Comparison of ENCODE assay signal across 30 mouse cellular contexts in the genomic region with DNA sequence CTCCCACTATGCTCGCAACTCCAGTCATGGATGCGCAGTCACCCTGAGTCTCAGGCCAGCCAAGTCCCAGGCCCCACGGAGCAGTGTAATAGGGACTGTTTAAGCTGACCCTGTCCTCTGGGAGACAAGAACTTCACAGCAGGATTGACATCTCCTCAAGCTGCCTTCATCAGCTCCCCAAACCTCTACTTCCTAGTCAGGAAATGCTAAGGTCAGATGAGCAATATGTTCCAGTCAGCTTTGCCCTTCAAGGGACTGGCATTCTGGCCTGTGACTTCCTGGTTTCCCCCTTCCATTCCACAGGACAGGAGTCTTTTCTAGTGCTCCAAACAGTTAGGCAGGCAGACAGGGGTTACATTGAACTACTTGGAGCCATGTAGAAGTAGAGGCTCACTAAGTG. TPM values are rescaled to one million over a fixed set of nuclear protein-coding genes. Genes with fewer than 3 reads are reported as not detected.
DNase-seq lines count a peak whose midpoint lies in the region; ATAC-seq and TF ChIP-seq lines count a peak whose summit lies in the region.
"Had no signal": no experiment of that assay in that cellular context is flagged by ENCODE, and none has a peak within 500 bp of the region (broad histone marks: within the 10 kb centered on the region; RNA-seq: fewer than 3 reads in every experiment).

No protein-coding gene starts in this region.

- WGBS in heart, postnatal 0 days, result 43% methylated on average over 3 of the region's 3 CpGs

- no peak for TF ChIP-seq RAD21 in CH12.LX (IDR thresholded peaks at IDR 0.05; ENCODE audit: low read depth, low read length)

- H3K27me3 ChIP-seq in heart, postnatal 0 days (ENCODE audit: control insufficient read depth, insufficient read depth, low read length), result no peaks in the 10 kb centered on the region
- no peaks in the 10 kb centered on the region for H3K27me3 ChIP-seq in CH12.LX (replicated peaks)
- H3K27me3 ChIP-seq: embryonic facial prominence, embryonic 12.5 days; hindbrain, embryonic 15.5 days; kidney, embryonic 15.5 days; neural tube, embryonic 12.5 days had no signal

- no peak for TF ChIP-seq POLR2A in CH12.LX (IDR thresholded peaks at IDR 0.05; ENCODE audit: low read depth, low read length)

- no peaks in the 10 kb centered on the region for H3K36me3 ChIP-seq in heart, postnatal 0 days (replicated peaks; ENCODE audit: control insufficient read depth, insufficient read depth, low read length)
- no peaks in the 10 kb centered on the region for H3K36me3 ChIP-seq in CH12.LX (replicated peaks in 1 of 2; ENCODE audit: control insufficient read depth in 1 of 2, insufficient read depth in 1 of 2, low read length in 1 of 2)
- H3K36me3 ChIP-seq: embryonic facial prominence, embryonic 12.5 days; hindbrain, embryonic 10.5 days; hindbrain, embryonic 15.5 days; kidney, embryonic 15.5 days; neural tube, embryonic 12.5 days had no signal

- ATAC-seq in heart, postnatal 0 days (ENCODE audit: insufficient read depth, low read depth), result no peak
- ATAC-seq: CD4-positive, CD25-positive, alpha-beta regulatory T cell, adult 4 months; forebrain, embryonic 14.5 days; lung, postnatal 0 days; midbrain, embryonic 16.5 days had no signal

- peak; percentile 30 for DNase-seq in adrenal gland, postnatal 10 days
- DNase-seq in adrenal gland, adult 8-10 months, result no peak
- peak; percentile 36 for DNase-seq in heart, postnatal 0 days (ENCODE audit: low spot score)
- DNase-seq in heart, adult 11 months, result no peak
- DNase-seq in CH12.LX (ENCODE audit: extremely low read depth), result peak; percentile 31
- peak; percentile 23 for DNase-seq in induced T-regulatory cell, adult 2 months (ENCODE audit: low read depth)
- no peak for DNase-seq in thymus, adult 18-20 months
- DNase-seq: cerebellum, adult 11 months; cerebellum, adult 9-11 months; embryo, embryonic 11 days; gastrocnemius, postnatal 14 days; heart, postnatal 14 days; kidney, adult 18-20 months; kidney, postnatal 25 days; lung, adult 18-20 months; lung, postnatal 4 days; right cerebral cortex, adult 18-20 months; spleen, adult 18-20 months; thymus, postnatal 36 days had no signal

- TF ChIP-seq EP300 in heart, postnatal 0 days (IDR thresholded peaks at IDR 0.05; ENCODE audit: low read depth), result no peak
- TF ChIP-seq EP300 in CH12.LX (IDR thresholded peaks at IDR 0.05; ENCODE audit: low read length), result no peak

- no peak overlapping the region for H3K9ac ChIP-seq in heart, postnatal 0 days (replicated peaks; ENCODE audit: low read depth, low read length)
- H3K9ac ChIP-seq in CH12.LX (ENCODE audit: insufficient read depth, low read depth), result no peak overlapping the region
- H3K9ac ChIP-seq: embryonic facial prominence, embryonic 12.5 days; hindbrain, embryonic 15.5 days; kidney, embryonic 15.5 days; neural tube, embryonic 12.5 days had no signal

- H3K4me2 ChIP-seq in heart, postnatal 0 days (ENCODE audit: low read depth, low read length), result no peak overlapping the region
- no peak overlapping the region for H3K4me2 ChIP-seq in CH12.LX (ENCODE audit: insufficient read depth, low read depth, poor library complexity, severe bottlenecking)
- H3K4me2 ChIP-seq: embryonic facial prominence, embryonic 12.5 days; hindbrain, embryonic 15.5 days; kidney, embryonic 15.5 days; neural tube, embryonic 12.5 days had no signal

- TF ChIP-seq CTCF in heart, postnatal 0 days (IDR thresholded peaks at IDR 0.05; ENCODE audit: low read depth), result no peak
- TF ChIP-seq CTCF in CH12.LX (conservative IDR thresholded peaks at IDR 0.05 in 1 of 2, IDR thresholded peaks at IDR 0.05 in 1 of 2; ENCODE audit: low read depth in 2 of 2, low read length in 2 of 2), result no peak

- H3K4me1 ChIP-seq in heart, postnatal 0 days (ENCODE audit: control insufficient read depth, insufficient read depth), result peaks cover 19% of the 10 kb centered on the region
- H3K4me1 ChIP-seq in CH12.LX (ENCODE audit: control insufficient read depth in 1 of 2, insufficient read depth in 2 of 2), result peaks cover 0 to 24% of the 10 kb centered on the region in 2 experiments; a peak in 2 of 4 replicates
- H3K4me1 ChIP-seq: embryonic facial prominence, embryonic 12.5 days; hindbrain, embryonic 10.5 days; hindbrain, embryonic 15.5 days; kidney, embryonic 15.5 days; neural tube, embryonic 12.5 days had no signal

- H3K9me3 ChIP-seq in heart, postnatal 0 days (replicated peaks; ENCODE audit: control insufficient read depth, low read length), result no peaks in the 10 kb centered on the region
- no peaks in the 10 kb centered on the region for H3K9me3 ChIP-seq in CH12.LX (replicated peaks; ENCODE audit: low read length)
- H3K9me3 ChIP-seq: embryonic facial prominence, embryonic 12.5 days; hindbrain, embryonic 10.5 days; hindbrain, embryonic 15.5 days; kidney, embryonic 15.5 days; neural tube, embryonic 12.5 days had no signal

- no peak overlapping the region for H3K27ac ChIP-seq in heart, postnatal 0 days (ENCODE audit: low read depth)
- H3K27ac ChIP-seq in CH12.LX (ENCODE audit: insufficient read depth, low read depth), result no peak overlapping the region
- H3K27ac ChIP-seq: embryonic facial prominence, embryonic 12.5 days; hindbrain, embryonic 10.5 days; hindbrain, embryonic 15.5 days; kidney, embryonic 15.5 days; neural tube, embryonic 12.5 days had no signal

- in situ Hi-C loops in CH12.LX (cut with MboI; ENCODE audit: low pct_ligation_motif_present, low pct_unique_long_range_greater_than_20kb, low sequenced_read_pairs), result loop anchor here (5.0 kb wide), 1 partner anchor 38 kb away; no protein-coding TSS in a partner anchor

- no peaks in the 10 kb centered on the region for H3K79me2 ChIP-seq in CH12.LX (replicated peaks; ENCODE audit: control insufficient read depth, extremely low read depth, insufficient read depth, poor library complexity, severe bottlenecking)

- H3K4me3 ChIP-seq in heart, postnatal 0 days (ENCODE audit: low read depth, low read length), result no peak overlapping the region
- H3K4me3 ChIP-seq in CH12.LX (replicated peaks in 1 of 3; ENCODE audit: low read depth in 2 of 3, low read length in 2 of 3, poor library complexity in 1 of 3), result no peak overlapping the region
- H3K4me3 ChIP-seq: embryonic facial prominence, embryonic 12.5 days; hindbrain, embryonic 10.5 days; hindbrain, embryonic 15.5 days; kidney, embryonic 15.5 days; neural tube, embryonic 12.5 days had no signal

- dilution Hi-C loops in CH12.LX (cut with MboI; ENCODE audit: extremely low pct_ligation_motif_present, extremely low pct_unique_long_range_greater_than_20kb, low sequenced_read_pairs), result no loop called here

TF ChIP-seq in CH12.LX, 34 proteins besides CTCF, POLR2A, EP300 and RAD21:
- TF ChIP-seq NELFE (IDR thresholded peaks at IDR 0.05; ENCODE audit: low read depth, low read length) (no peak), ELF1 (IDR thresholded peaks at IDR 0.05; ENCODE audit: low read depth, low read length) (peak; percentile 41; the same call in 1 of the 2 replicates), MAFK (IDR thresholded peaks at IDR 0.05; ENCODE audit: insufficient replicate concordance, low read length) (0 out of 2 replicates have a peak, but pooled peaks have one; percentile 20), IRF4 (IDR thresholded peaks at IDR 0.05; ENCODE audit: low read depth, low read length) (no peak), JUND (conservative IDR thresholded peaks at IDR 0.05; ENCODE audit: low read depth, low read length) (peak; percentile 22; the same call in 1 of the 2 replicates), SIN3A (IDR thresholded peaks at IDR 0.05; ENCODE audit: low read length) (no peak), POLR2AphosphoS2 (IDR thresholded peaks at IDR 0.05; ENCODE audit: low read depth, low read length) (no peak), RCOR1 (conservative IDR thresholded peaks at IDR 0.05; ENCODE audit: low read depth, low read length) (no peak)

RNA-seq across cellular contexts. Expression of gene Itgae, which starts 19.6 kb away (rescaled TPM):
- under 1 TPM; 0.82 to 0.90 TPM for total RNA-seq in adrenal gland, postnatal 10 days (2021)
- total RNA-seq in adrenal gland, adult 8-10 months (2022), result under 1 TPM; 0.49 to 0.91 (median 0.60) TPM
- 0.58 TPM in 1 of 2 replicates, not detected in the other for total RNA-seq in heart, postnatal 0 days (2014; rRNA removed; ENCODE audit: low replicate concordance)
- polyA plus RNA-seq in heart, postnatal 0 days (2015; fragmentation: Nextera tagmentation; extraction: Ambion mirVana), result 0.04 and 0.12 TPM in 2 replicates
- total RNA-seq in CH12.LX (2012; rRNA removed) (0.21 TPM in 2 replicates), CH12.LX (2014; rRNA removed) (0.17 and 0.27 TPM in 2 replicates)
- polyA plus RNA-seq in CH12.LX (2012; ENCODE audit: insufficient read length, low read depth), result 0.26 and 0.37 TPM in 2 replicates

RNA-seq across cellular contexts. Expression of gene Haspin, which starts 28.2 kb away (rescaled TPM):
- total RNA-seq in adrenal gland, postnatal 10 days (2021), result 1 to 10 TPM; 3.0 to 3.7 TPM
- under 1 TPM; 0.26 to 0.71 (median 0.49) TPM for total RNA-seq in adrenal gland, adult 8-10 months (2022)
- 2.4 and 6.0 TPM in 2 replicates for total RNA-seq in heart, postnatal 0 days (2014; rRNA removed; ENCODE audit: low replicate concordance)
- polyA plus RNA-seq in heart, postnatal 0 days (2015; fragmentation: Nextera tagmentation; extraction: Ambion mirVana), result 3.0 and 4.0 TPM in 2 replicates
- total RNA-seq in CH12.LX (2012; rRNA removed) (15.7 and 21.7 TPM in 2 replicates), CH12.LX (2014; rRNA removed) (18.2 and 18.6 TPM in 2 replicates)
- 24.1 and 27.0 TPM in 2 replicates for polyA plus RNA-seq in CH12.LX (2012; ENCODE audit: insufficient read length, low read depth)

RNA-seq across cellular contexts. Expression of gene P2rx5, which starts 50.3 kb away (rescaled TPM):
- 10 to 100 TPM; 14.8 to 26.1 TPM for total RNA-seq in adrenal gland, postnatal 10 days (2021)
- 1 to 10 TPM; 2.2 to 5.2 (median 2.6) TPM for total RNA-seq in adrenal gland, adult 8-10 months (2022)
- total RNA-seq in heart, postnatal 0 days (2014; rRNA removed; ENCODE audit: low replicate concordance), result 2.0 and 4.3 TPM in 2 replicates
- 1.6 and 1.7 TPM in 2 replicates for polyA plus RNA-seq in heart, postnatal 0 days (2015; fragmentation: Nextera tagmentation; extraction: Ambion mirVana)
- 0.21 and 0.25 TPM in 2 replicates for total RNA-seq in CH12.LX (2012; rRNA removed)
- total RNA-seq in CH12.LX (2014; rRNA removed), result 0.09 and 0.40 TPM in 2 replicates
- 0.80 and 0.83 TPM in 2 replicates for polyA plus RNA-seq in CH12.LX (2012; ENCODE audit: insufficient read length, low read depth)
- total RNA-seq: granulocyte monocyte progenitor cell, adult 5-6 weeks had no signal
- polyA plus RNA-seq: intestine, embryonic 14.5 days had no signal

Comparison
In these comparisons a context has a peak if more than half of its experiments do, and no peak if none do; other contexts are left out.
1. DNase-seq: peak in adrenal gland, postnatal 10 days (single experiment), heart, postnatal 0 days (single experiment), CH12.LX (single experiment) and induced T-regulatory cell, adult 2 months (single experiment); none in adrenal gland, adult 8-10 months (single experiment), heart, adult 11 months (single experiment) and thymus, adult 18-20 months (0 of 2).